Mouse (Mus musculus) hindbrain, postnatal 0 days (tissue): ENCODE data around the gene Tha1. TPM values are rescaled to one million over a fixed set of nuclear protein-coding genes. Genes with fewer than 3 reads are reported as not detected.

Experiments
- ATAC-seq: fragments of 200-750 bp; cut with Nextera tagmentation; 2 replicates; pipeline ENCODE4 v1.8.0; 2017; ENCODE audit warnings: mild to moderate bottlenecking, moderate TSS enrichment, moderate library complexity
- DNase-seq: peaks from one replicate; pipeline ENCODE4 v3.0.0-alpha.2; 2015; ENCODE audit warnings: low spot score
- H3K27ac ChIP-seq: fragments of 300-500 bp; sonication (generic); 2 replicates; pipeline ENCODE4 v1.5.1; 2014; ENCODE audit warnings: mild to moderate bottlenecking
- H3K27me3 ChIP-seq: fragments of 300-500 bp; sonication (generic); 2 replicates; pipeline ENCODE4 v1.6.1; 2014; ENCODE audit warnings: low read length, mixed read lengths; ENCODE audit not compliant: insufficient read depth
- H3K36me3 ChIP-seq: fragments of 300-500 bp; sonication (generic); 2 replicates; pipeline ENCODE4 v1.6.1; 2014; ENCODE audit warnings: low read length, mixed read lengths; ENCODE audit not compliant: insufficient read depth
- H3K4me1 ChIP-seq: fragments of 300-500 bp; sonication (generic); 2 replicates; pipeline ENCODE4 v1.6.1; 2014; ENCODE audit warnings: antibody characterized with exemption, low read length, mixed read lengths; ENCODE audit not compliant: insufficient read depth
- H3K4me2 ChIP-seq: fragments of 300-500 bp; sonication (generic); 2 replicates; pipeline ENCODE4 v1.6.1; 2014; ENCODE audit warnings: low read depth, mild to moderate bottlenecking, low read length, moderate library complexity, mixed read lengths
- H3K4me3 ChIP-seq: fragments of 300-500 bp; sonication (generic); 2 replicates; pipeline ENCODE4 v1.5.1; 2014; ENCODE audit warnings: low read length
- H3K9ac ChIP-seq: fragments of 300-500 bp; sonication (generic); replicated peaks from 2 replicates; pipeline ENCODE4 v1.6.1; 2014; ENCODE audit warnings: mild to moderate bottlenecking, low read length, moderate library complexity, mixed read lengths
- H3K9me3 ChIP-seq: fragments of 300-500 bp; sonication (generic); 2 replicates; pipeline ENCODE4 v1.6.1; 2016; ENCODE audit warnings: low read length, mixed read lengths
- CTCF ChIP-seq: IDR thresholded peaks from 2 replicates; pipeline ENCODE4 v1.5.1; 2016; ENCODE audit warnings: antibody characterized with exemption, control low read depth, low read depth
- WGBS: fragments of 180-500 bp; shearing (Covaris S2); extraction: QIAGEN DNeasy Blood & Tissue Kit; methylation state at CpG from one replicate; pipeline ENCODE4 v1.1.7; 2014; 5-methylcytosine and 5-hydroxymethylcytosine counted together
- polyA plus RNA-seq: library from polyadenylated mRNA; unstranded; fragments of >200 nt; fragmentation: Nextera tagmentation; extraction: Ambion mirVana; gene quantifications from 2 replicates; pipeline ENCODE4 v1.2.1, GENCODE M21; 2015
- total RNA-seq: library from RNA; depleted of rRNA; stranded (reverse); fragments of >200 nt; gene quantifications from 2 replicates; pipeline ENCODE4 v1.2.3, GENCODE M21; 2014

Gene Tha1
- total and polyA plus RNA-seq, 2 experiments from 2014 or later, result 2.0 to 4.7 TPM

DNA sequence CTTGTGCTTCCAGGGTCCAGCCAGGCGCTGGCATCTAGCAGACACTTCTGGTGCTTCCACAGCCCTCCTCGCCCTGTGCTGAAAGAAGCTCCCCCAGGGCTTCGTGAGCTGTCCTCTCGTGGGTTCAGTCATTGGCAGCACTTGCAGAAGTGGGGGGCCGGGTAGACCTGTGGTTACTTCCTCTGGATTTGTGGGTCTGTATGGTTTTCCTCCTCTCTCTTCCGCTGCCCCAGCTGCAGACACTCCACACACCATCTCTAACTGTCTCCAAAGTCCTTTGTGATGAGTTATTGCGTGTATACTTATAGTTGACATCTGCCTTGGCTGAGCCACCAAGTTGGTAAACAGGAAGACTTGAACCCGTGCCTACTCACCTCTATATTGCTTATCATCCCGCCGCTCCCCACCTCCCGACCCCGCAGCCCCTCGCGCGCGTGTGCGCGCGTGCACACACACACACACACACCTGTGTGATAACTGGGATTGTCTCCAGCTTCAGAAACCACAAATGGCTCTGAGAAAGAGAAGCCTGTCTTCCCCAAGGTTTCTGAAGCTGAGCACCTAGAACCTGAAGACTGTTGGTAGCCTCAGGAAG lies 18.4 kb upstream of the Tha1 start:
- no peak overlapping the region for H3K27ac ChIP-seq
- H3K27me3 ChIP-seq, result peaks cover 4% of the 10 kb centered on the region; the same call in 1 of the 2 replicates
- no peak overlapping the region for H3K4me3 ChIP-seq
- ATAC-seq (no peak), DNase-seq (no peak)
- H3K4me1 ChIP-seq, result peaks cover 23% of the 10 kb centered on the region
- H3K4me2 ChIP-seq, result no peak overlapping the region
- no peak overlapping the region for H3K9ac ChIP-seq
- H3K36me3 ChIP-seq, result no peaks in the 10 kb centered on the region
- TF ChIP-seq CTCF, result no peak
- H3K9me3 ChIP-seq, result no peaks in the 10 kb centered on the region
- 92% methylated on average over 19 of the region's 19 CpGs for WGBS

DNA sequence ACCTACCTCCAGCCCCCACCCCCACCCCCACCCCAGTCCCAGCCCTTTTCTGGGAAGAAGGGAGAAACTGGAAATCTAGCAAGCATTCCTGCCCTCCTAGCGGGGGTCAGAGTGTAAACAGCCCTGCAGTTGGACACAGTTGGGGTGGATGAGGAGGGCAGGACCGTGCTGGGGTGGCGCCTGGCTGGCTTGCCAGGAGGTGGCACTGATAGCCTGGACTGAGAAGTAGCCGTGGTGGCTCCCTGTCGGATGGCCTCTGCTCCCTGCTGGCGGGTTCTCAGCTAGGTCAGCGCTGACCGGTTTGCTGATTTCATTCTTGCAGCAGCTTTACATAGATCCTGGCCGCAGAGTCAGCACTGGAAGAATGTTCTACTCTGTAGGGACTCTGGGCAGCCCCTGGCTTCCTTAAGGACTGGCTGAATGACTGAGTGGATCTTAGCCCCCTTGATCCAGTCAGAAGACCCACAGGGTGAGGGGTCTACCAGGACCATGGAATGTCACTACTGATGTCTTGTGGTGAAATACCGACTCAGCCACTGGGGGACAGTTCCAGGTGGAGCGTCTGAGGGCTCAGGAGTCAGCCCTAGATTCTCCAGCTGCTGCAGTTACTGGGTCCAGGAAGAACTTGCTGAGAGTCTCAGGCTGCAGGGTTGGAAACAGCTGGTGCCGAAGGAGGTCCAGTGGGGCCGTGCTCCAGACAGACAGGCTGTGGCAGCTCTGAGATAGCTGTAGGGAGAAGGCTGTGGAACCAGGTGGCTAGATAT lies 17.4 kb upstream of the Tha1 start:
- Histone ChIP-seq H3K27me3 (peaks cover 4% of the 10 kb centered on the region; the same call in 1 of the 2 replicates), H3K27ac (no peak overlapping the region), H3K9ac (no peak overlapping the region), H3K4me1 (peaks cover 23% of the 10 kb centered on the region), H3K36me3 (no peaks in the 10 kb centered on the region), H3K9me3 (no peaks in the 10 kb centered on the region), H3K4me3 (no peak overlapping the region), H3K4me2 (no peak overlapping the region)
- TF ChIP-seq CTCF, result peak; percentile 57
- peak; percentile 59; the same call in 1 of the 2 replicates for ATAC-seq
- DNase-seq, result peak; percentile 38
- WGBS, result 27% methylated on average over 13 of the region's 13 CpGs

DNA sequence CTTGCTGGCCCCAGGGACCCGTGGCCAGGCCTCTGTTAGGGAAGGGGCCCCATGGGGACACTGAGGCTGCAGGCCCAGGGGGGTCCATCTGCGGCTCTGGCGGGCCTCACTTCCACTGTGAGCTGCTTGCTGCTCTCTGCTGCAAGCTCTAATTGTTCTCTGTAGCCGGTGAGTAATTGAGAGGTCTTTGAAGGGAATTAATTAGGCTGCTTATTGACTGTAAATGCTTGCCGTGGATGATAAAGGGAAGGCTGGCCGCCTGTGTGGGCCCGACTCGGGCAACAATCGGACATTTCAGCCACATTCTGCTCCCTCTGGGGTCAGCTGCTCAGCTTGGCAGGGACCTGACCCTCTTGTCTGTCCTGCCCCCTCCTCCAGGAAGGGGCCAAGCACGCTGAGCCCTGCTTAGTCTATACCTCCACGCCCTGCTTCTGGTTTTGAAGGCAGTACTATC lies 16.6 kb upstream of the Tha1 start:
- 7% methylated on average over 11 of the region's 11 CpGs for WGBS
- no peaks in the 10 kb centered on the region for H3K9me3 ChIP-seq
- H3K4me1 ChIP-seq, result peaks cover 23% of the 10 kb centered on the region
- no peak for TF ChIP-seq CTCF
- H3K36me3 ChIP-seq, result no peaks in the 10 kb centered on the region
- no peak overlapping the region; the same call in 1 of the 2 replicates for H3K4me2 ChIP-seq
- peaks cover 4% of the 10 kb centered on the region; the same call in 1 of the 2 replicates for H3K27me3 ChIP-seq
- DNase-seq (peak; percentile 50), ATAC-seq (no peak)
- H3K27ac ChIP-seq, result no peak overlapping the region
- H3K9ac ChIP-seq, result 0 out of 2 replicates have a peak overlapping the region, but pooled peaks have one; percentile 10
- no peak overlapping the region for H3K4me3 ChIP-seq

DNA sequence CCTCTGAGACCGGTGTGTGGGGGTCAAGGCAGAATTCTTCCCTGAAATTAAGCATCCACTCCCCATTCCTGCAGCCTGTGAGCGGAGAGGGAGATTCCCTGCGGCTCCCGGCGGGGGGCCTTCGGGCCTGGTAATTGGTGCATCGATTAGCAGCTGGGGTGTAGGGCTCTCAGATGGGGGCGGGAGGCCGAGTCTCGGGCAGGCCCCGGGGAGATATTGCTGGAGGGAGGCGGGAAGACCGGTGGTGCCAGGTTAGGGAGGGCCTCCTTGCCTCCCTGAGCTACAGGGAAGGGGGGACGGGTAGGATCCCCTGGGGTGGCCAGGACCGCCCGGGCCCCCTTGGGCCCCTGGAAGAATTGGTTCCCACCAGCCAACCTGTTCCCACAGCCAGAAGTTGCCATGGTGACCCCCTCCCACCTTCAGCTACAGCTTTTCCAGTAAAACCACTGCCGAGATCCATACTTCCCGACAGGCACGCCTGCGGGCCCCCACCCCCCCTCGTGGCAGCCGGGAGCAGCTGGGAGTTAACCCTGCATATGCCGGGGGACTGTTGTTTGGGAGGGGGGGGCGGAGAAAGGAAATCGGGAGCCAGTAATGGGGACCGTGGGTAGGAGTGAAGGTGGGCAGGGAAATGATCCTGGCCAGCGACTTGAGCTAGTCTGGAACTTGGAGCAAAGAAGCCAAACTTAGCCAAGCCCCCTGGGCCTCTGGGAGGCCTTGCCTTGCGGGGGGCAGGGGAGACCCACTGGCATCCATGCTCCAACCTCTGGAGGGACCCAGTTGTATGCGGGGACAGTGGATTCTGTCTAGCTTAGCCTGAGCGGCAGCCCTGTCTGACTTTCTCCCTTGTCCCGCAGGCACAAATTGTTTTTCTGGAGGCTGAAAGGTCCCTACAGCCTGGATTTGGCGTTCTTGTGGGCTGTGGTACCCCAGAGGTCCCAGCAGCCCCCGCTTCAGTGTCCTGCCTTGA lies 15.9 kb upstream of the Tha1 start:
- H3K4me3 ChIP-seq, result peak overlapping the region; percentile 11; the same call in 1 of the 2 replicates
- 6% methylated on average over 33 of the region's 33 CpGs for WGBS
- H3K4me2 ChIP-seq, result peak overlapping the region; percentile 43
- ATAC-seq (peak; percentile 48; the same call in 1 of the 2 replicates), DNase-seq (peak; percentile 53)
- H3K9me3 ChIP-seq, result no peaks in the 10 kb centered on the region
- H3K36me3 ChIP-seq, result no peaks in the 10 kb centered on the region
- H3K4me1 ChIP-seq, result peaks cover 23% of the 10 kb centered on the region
- H3K27ac ChIP-seq, result no peak overlapping the region
- H3K27me3 ChIP-seq, result peaks cover 4% of the 10 kb centered on the region; the same call in 1 of the 2 replicates
- H3K9ac ChIP-seq, result peak overlapping the region; percentile 24; the same call in 1 of the 2 replicates
- no peak for TF ChIP-seq CTCF

DNA sequence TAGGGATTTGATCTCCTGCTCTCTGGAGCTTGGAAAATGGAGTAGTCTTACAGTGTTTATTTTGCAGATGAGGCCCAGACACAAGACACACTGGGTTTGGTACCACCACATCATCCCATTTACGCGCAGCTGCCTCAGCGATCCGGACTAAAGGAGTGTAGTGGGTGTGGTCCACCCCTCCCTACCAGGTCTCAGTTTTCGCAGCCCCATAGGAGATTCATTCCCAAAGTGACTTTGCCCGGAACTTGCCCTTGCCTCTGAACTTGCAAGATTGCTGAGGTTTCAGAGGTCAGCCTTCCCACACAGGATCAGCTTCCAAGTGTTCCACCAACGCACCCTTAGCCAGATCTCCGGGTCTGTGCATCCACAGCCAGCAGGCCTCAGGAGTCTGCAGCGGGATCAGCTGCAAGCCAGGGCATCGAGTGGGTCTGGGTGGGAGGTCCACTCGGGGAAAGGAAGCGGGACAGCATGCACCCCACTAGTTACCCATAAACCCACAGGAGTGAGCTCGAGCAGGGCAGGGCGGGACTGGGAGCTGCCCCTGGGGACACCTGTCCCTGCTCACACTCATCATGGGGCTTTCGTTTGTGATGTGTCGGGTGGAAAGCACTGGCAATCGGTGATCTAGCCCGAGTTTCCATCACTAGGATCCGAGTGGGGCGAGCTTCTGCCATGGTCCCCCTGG lies 15.0 kb upstream of the Tha1 start:
- peaks cover 23% of the 10 kb centered on the region for H3K4me1 ChIP-seq

More for the DNA sequence above, 15.0 kb upstream of the Tha1 start:
- Histone ChIP-seq H3K27me3 (peaks cover 4% of the 10 kb centered on the region; the same call in 1 of the 2 replicates), H3K36me3 (no peaks in the 10 kb centered on the region), H3K9ac (peak overlapping the region; percentile 24; the same call in 1 of the 2 replicates), H3K9me3 (no peaks in the 10 kb centered on the region), H3K4me2 (peak overlapping the region; percentile 43), H3K4me3 (no peak overlapping the region), H3K27ac (no peak overlapping the region)
- WGBS, result 32% methylated on average over 20 of the region's 20 CpGs
- ATAC-seq (no peak), DNase-seq (no peak)
- TF ChIP-seq CTCF, result no peak
